ENCODE assay signal across 10 mouse cellular contexts in the genomic region with DNA sequence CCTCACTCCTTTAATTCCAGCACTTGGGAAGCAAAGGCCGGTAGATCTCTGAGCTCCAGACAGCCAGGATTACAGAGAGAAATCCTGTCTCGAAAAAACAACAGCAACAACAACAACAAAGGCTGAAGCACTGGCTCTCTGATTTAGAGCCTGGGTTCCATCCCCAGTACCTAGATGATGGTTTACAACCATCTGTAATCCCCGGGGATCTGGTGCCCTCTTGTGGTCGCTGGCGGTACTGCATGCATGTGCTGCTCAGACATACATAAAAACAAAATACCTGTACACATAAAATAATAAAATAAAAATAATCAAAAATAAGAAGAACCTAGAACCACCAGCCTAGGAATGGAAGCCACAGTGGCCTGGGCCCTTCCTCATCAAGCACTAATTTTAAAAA. TPM values are rescaled to one million over a fixed set of nuclear protein-coding genes. Genes with fewer than 3 reads are reported as not detected.
DNase-seq lines count a peak whose midpoint lies in the region; ATAC-seq and TF ChIP-seq lines count a peak whose summit lies in the region.
"Had no signal": no experiment of that assay in that cellular context is flagged by ENCODE, and none has a peak within 500 bp of the region (broad histone marks: within the 10 kb centered on the region; RNA-seq: fewer than 3 reads in every experiment).

No protein-coding gene starts in this region.

- no peak for TF ChIP-seq POLR2A in lung, adult 2 months (IDR thresholded peaks at IDR 0.05; ENCODE audit: borderline replicate concordance, extremely low read depth, low read depth, low read length)

- DNase-seq in cerebellum, adult 11 months = peak; percentile 53
- no peak for DNase-seq in cerebellum, adult 9-11 months
- DNase-seq in lung, adult 2 months = peak; percentile 71
- no peak for DNase-seq in lung, adult 18-20 months
- DNase-seq in brain, adult 2 months (ENCODE audit: low read depth, low spot score) = peak; percentile 73
- DNase-seq in gastrocnemius, postnatal 10 days = peak; percentile 73
- no peak for DNase-seq in liver, embryonic 14.5 days (ENCODE audit: low read depth in 3 of 3, low spot score in 3 of 3)
- peak; percentile 75 to 86 for DNase-seq in spleen, postnatal 10 days (ENCODE audit: low spot score in 2 of 2)

- no peak overlapping the region for H3K4me2 ChIP-seq in liver, embryonic 14.5 days (ENCODE audit: low read depth)

- TF ChIP-seq CTCF in lung, adult 2 months (IDR thresholded peaks at IDR 0.05; ENCODE audit: insufficient read depth, low read length) = peak; percentile 93
- peak; percentile 96 for TF ChIP-seq CTCF in liver, embryonic 14.5 days (IDR thresholded peaks at IDR 0.05; ENCODE audit: low read depth)

- ATAC-seq in liver, embryonic 14.5 days (ENCODE audit: insufficient read depth) = no peak

- no peak overlapping the region for H3K27ac ChIP-seq in liver, embryonic 14.5 days

- H3K36me3 ChIP-seq in liver, embryonic 14.5 days (replicated peaks; ENCODE audit: control insufficient read depth, insufficient read depth, low read depth) = no peaks in the 10 kb centered on the region

- no peaks in the 10 kb centered on the region for H3K4me1 ChIP-seq in lung, adult 2 months (ENCODE audit: control insufficient read depth, insufficient read depth, low read length)
- H3K4me1 ChIP-seq in liver, embryonic 14.5 days (replicated peaks; ENCODE audit: control insufficient read depth in 2 of 2, insufficient read depth in 2 of 2, low read length in 1 of 2) = peaks cover 0 to 3% of the 10 kb centered on the region in 2 experiments; a peak in 2 of 4 replicates

- no peak for TF ChIP-seq EP300 in liver, embryonic 14.5 days (IDR thresholded peaks at IDR 0.05; ENCODE audit: low read depth)

- no peak overlapping the region for H3K4me3 ChIP-seq in lung, adult 2 months (replicated peaks; ENCODE audit: extremely low read depth, low read depth, low read length)
- H3K4me3 ChIP-seq in liver, embryonic 14.5 days (ENCODE audit: insufficient read depth in 1 of 2, low read depth in 2 of 2, low read length in 2 of 2) = no peak overlapping the region
- H3K4me3 ChIP-seq: myocyte had no signal

- H3K9me3 ChIP-seq in liver, embryonic 14.5 days (ENCODE audit: control insufficient read depth, low read length) = no peaks in the 10 kb centered on the region

- H3K9ac ChIP-seq in liver, embryonic 14.5 days (replicated peaks) = no peak overlapping the region

- no peaks in the 10 kb centered on the region for H3K27me3 ChIP-seq in liver, embryonic 14.5 days (ENCODE audit: control insufficient read depth, insufficient read depth, low read length)

- 4% methylated on average over 5 of the region's 5 CpGs for WGBS in lung, adult 2 months
- WGBS in liver, embryonic 14.5 days (ENCODE audit: insufficient replicate concordance) = 2% methylated on average over 5 of the region's 5 CpGs

RNA-seq across cellular contexts. Expression of gene Eif1, which starts 19.4 kb away (rescaled TPM):
- polyA plus RNA-seq in lung, adult 2 months (2012; rRNA removed) = 125 and 131 TPM in 2 replicates
- 100 to 1,000 TPM; 838 to 840 TPM for total RNA-seq in gastrocnemius, postnatal 10 days (2021)
- 96.0 and 191 TPM in 2 replicates for polyA plus RNA-seq in liver, embryonic 14.5 days (2012; rRNA removed)
- 1,798 and 1,809 TPM in 2 replicates for polyA plus RNA-seq in liver, embryonic 14.5 days (2014; fragmentation: Nextera tagmentation; extraction: Ambion mirVana)

RNA-seq across cellular contexts. Expression of gene Krt42, which starts 30.6 kb away (rescaled TPM):
- not detected in 2 replicates for polyA plus RNA-seq in lung, adult 2 months (2012; rRNA removed)
- not detected for total RNA-seq in gastrocnemius, postnatal 10 days (2021)
- not detected in 2 replicates for polyA plus RNA-seq in liver, embryonic 14.5 days (2012; rRNA removed)
- polyA plus RNA-seq in liver, embryonic 14.5 days (2014; fragmentation: Nextera tagmentation; extraction: Ambion mirVana) = not detected in 2 replicates
- total RNA-seq: hematopoietic stem cell, adult 5-6 weeks had no signal
- polyA plus RNA-seq: myocyte had no signal

RNA-seq across cellular contexts. Expression of gene Gast, which starts 33.9 kb away (rescaled TPM):
- polyA plus RNA-seq in lung, adult 2 months (2012; rRNA removed) = not detected in 2 replicates
- not detected for total RNA-seq in gastrocnemius, postnatal 10 days (2021)
- not detected in 2 replicates for polyA plus RNA-seq in liver, embryonic 14.5 days (2012; rRNA removed)
- polyA plus RNA-seq in liver, embryonic 14.5 days (2014; fragmentation: Nextera tagmentation; extraction: Ambion mirVana) = not detected in 2 replicates
- total RNA-seq: hematopoietic stem cell, adult 5-6 weeks had no signal
- polyA plus RNA-seq: myocyte had no signal

RNA-seq across cellular contexts. Expression of gene Krt17, which starts 39.5 kb away (rescaled TPM):
- polyA plus RNA-seq in lung, adult 2 months (2012; rRNA removed) = 0.38 and 0.65 TPM in 2 replicates
- total RNA-seq in gastrocnemius, postnatal 10 days (2021) = under 1 TPM in 1 of 2 experiments, not detected in 1; 0.14 TPM
- 0.11 and 0.15 TPM in 2 replicates for polyA plus RNA-seq in liver, embryonic 14.5 days (2012; rRNA removed)
- 0.18 and 0.20 TPM in 2 replicates for polyA plus RNA-seq in liver, embryonic 14.5 days (2014; fragmentation: Nextera tagmentation; extraction: Ambion mirVana)
- total RNA-seq: hematopoietic stem cell, adult 5-6 weeks had no signal
- polyA plus RNA-seq: myocyte had no signal

RNA-seq across cellular contexts. Expression of gene Krt16, which starts 51.6 kb away (rescaled TPM):
- 0.58 TPM in 1 of 2 replicates, not detected in the other for polyA plus RNA-seq in lung, adult 2 months (2012; rRNA removed)
- total RNA-seq in gastrocnemius, postnatal 10 days (2021) = not detected
- polyA plus RNA-seq in liver, embryonic 14.5 days (2012; rRNA removed) = not detected in 2 replicates
- polyA plus RNA-seq in liver, embryonic 14.5 days (2014; fragmentation: Nextera tagmentation; extraction: Ambion mirVana) = not detected in 2 replicates
- total RNA-seq: hematopoietic stem cell, adult 5-6 weeks had no signal

Comparison
In these comparisons a context has a peak if more than half of its experiments do, and no peak if none do; other contexts are left out.
1. DNase-seq: peak in cerebellum, adult 11 months (single experiment), lung, adult 2 months (single experiment), brain, adult 2 months (single experiment), gastrocnemius, postnatal 10 days (single experiment) and spleen, postnatal 10 days (2 of 2); none in cerebellum, adult 9-11 months (single experiment), lung, adult 18-20 months (0 of 2) and liver, embryonic 14.5 days (0 of 3).